Mouse (Mus musculus) CH12.LX (cell line): ENCODE measurements around the gene Nfkb2.

ENCODE experiments used
- CTCF ChIP-seq, 2 experiments: IDR thresholded peaks in 1 of 2; conservative IDR thresholded peaks in 1 of 2; 2 replicates each; pipeline ENCODE4 v1.5.1; 2011 to 2012; ENCODE audit warnings: low read depth in 2 of 2, low read length in 2 of 2, improper control_type of control experiment in 1 of 2, inconsistent platforms in 1 of 2, mild to moderate bottlenecking in 1 of 2, moderate library complexity in 1 of 2
- JUND ChIP-seq: conservative IDR thresholded peaks from 2 replicates; pipeline ENCODE4 v1.6.1; 2011; ENCODE audit warnings: low read depth, low read length, improper control_type of control experiment
- POLR2A ChIP-seq: IDR thresholded peaks from 2 replicates; pipeline ENCODE4 v1.6.1; 2011; ENCODE audit warnings: low read depth, mild to moderate bottlenecking, improper control_type of control experiment, low read length
- RAD21 ChIP-seq: IDR thresholded peaks from 2 replicates; pipeline ENCODE4 v1.6.1; 2011; ENCODE audit warnings: low read depth, mild to moderate bottlenecking, low read length, improper control_type of control experiment, moderate library complexity
- USF1 ChIP-seq: IDR thresholded peaks from 2 replicates; pipeline ENCODE4 v1.6.1; 2014; ENCODE audit warnings: low read depth, mild to moderate bottlenecking, inconsistent platforms, low read length, improper control_type of control experiment
- USF2 ChIP-seq: conservative IDR thresholded peaks from 2 replicates; pipeline ENCODE4 v1.6.1; 2011; ENCODE audit warnings: low read depth, low read length, improper control_type of control experiment
- ZC3H11A ChIP-seq: IDR thresholded peaks from 2 replicates; pipeline ENCODE4 v1.6.1; 2012; ENCODE audit warnings: low read depth, mild to moderate bottlenecking, inconsistent platforms, low read length, improper control_type of control experiment
- ZNF384 ChIP-seq: IDR thresholded peaks from 2 replicates; pipeline ENCODE4 v1.6.1; 2012; ENCODE audit warnings: low read depth, low read length, improper control_type of control experiment, inconsistent platforms

DNA sequence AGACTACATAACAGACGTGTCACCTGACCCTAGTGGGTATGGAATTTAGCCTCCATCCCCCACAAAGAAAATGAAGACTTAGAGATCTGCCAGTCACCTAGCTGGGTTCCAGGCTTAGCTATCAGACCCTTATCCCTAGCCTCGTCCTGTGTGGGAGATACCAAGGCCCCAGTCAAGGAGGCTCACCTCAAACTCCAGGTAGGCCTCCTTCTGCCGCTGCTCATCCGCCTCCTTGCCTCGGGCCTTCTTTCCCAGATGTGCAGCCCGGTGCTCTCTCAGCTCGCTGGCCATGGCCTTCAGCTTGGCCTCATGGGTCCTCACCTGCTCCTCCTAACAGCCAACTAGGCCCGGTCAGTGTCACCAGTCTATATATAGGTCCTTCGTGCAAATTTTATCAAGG lies 9.0 kb downstream of the Nfkb2 start:
- TF ChIP-seq ZC3H11A (no peak), USF2 (no peak), CTCF (conservative IDR thresholded peaks at IDR 0.05 in 1 of 2, IDR thresholded peaks at IDR 0.05 in 1 of 2; ENCODE audit: low read depth in 2 of 2, low read length in 2 of 2) (no peak), ZNF384 (no peak), POLR2A (no peak), RAD21 (no peak), JUND (no peak), USF1 (no peak)
